In genomic region chr12:26401696-26402470, GRCm38 (mm10) we compare ENCODE assay signal across 10 mouse cellular contexts. TPM values are rescaled to one million over a fixed set of nuclear protein-coding genes. Genes with fewer than 3 reads are reported as not detected.
DNase-seq lines count a peak whose midpoint lies in the region; ATAC-seq and TF ChIP-seq lines count a peak whose summit lies in the region.
"Had no signal": no experiment of that assay in that cellular context is flagged by ENCODE, and none has a peak within 500 bp of the region (broad histone marks: within the 10 kb centered on the region; RNA-seq: fewer than 3 reads in every experiment).

No protein-coding gene starts in this region.

- peak overlapping the region; percentile 83 for H3K27ac ChIP-seq in heart, embryonic 16.5 days (ENCODE audit: low read length)
- peak overlapping the region; percentile 31; the same call in 1 of the 2 replicates for H3K27ac ChIP-seq in thymus, adult 2 months (ENCODE audit: control insufficient read depth, insufficient read depth, low read length)
- 0 out of 2 replicates have a peak overlapping the region, but pooled peaks have one; percentile 3 for H3K27ac ChIP-seq in intestine, embryonic 14.5 days (ENCODE audit: low read depth)
- no peak overlapping the region for H3K27ac ChIP-seq in hindbrain, embryonic 16.5 days (ENCODE audit: low read depth, low read length)
- no peak overlapping the region for H3K27ac ChIP-seq in hindbrain, postnatal 0 days
- H3K27ac ChIP-seq: liver, embryonic 14.5 days; neural tube, embryonic 12.5 days had no signal

- H3K9ac ChIP-seq in heart, embryonic 16.5 days (ENCODE audit: low read length) = no peak overlapping the region
- H3K9ac ChIP-seq in intestine, embryonic 14.5 days (ENCODE audit: low read length) = no peak overlapping the region
- H3K9ac ChIP-seq in hindbrain, embryonic 16.5 days (ENCODE audit: low read depth, low read length) = no peak overlapping the region
- H3K9ac ChIP-seq in hindbrain, postnatal 0 days (replicated peaks; ENCODE audit: low read length) = no peak overlapping the region
- H3K9ac ChIP-seq: liver, embryonic 14.5 days; neural tube, embryonic 12.5 days had no signal

- H3K27me3 ChIP-seq in heart, embryonic 16.5 days (ENCODE audit: control insufficient read depth, insufficient read depth, low read length) = no peaks in the 10 kb centered on the region
- H3K27me3 ChIP-seq in thymus, adult 2 months (ENCODE audit: control insufficient read depth, insufficient read depth, low read length) = no peaks in the 10 kb centered on the region
- H3K27me3 ChIP-seq in intestine, embryonic 14.5 days (replicated peaks; ENCODE audit: control insufficient read depth, insufficient read depth, low read length) = no peaks in the 10 kb centered on the region
- H3K27me3 ChIP-seq in splenic B cell, adult 2 months (ENCODE audit: control insufficient read depth, insufficient read depth, low read length, poor library complexity, severe bottlenecking) = no peaks in the 10 kb centered on the region
- H3K27me3 ChIP-seq in hindbrain, embryonic 16.5 days (replicated peaks; ENCODE audit: control insufficient read depth, insufficient read depth, low read length) = no peaks in the 10 kb centered on the region
- no peaks in the 10 kb centered on the region for H3K27me3 ChIP-seq in hindbrain, postnatal 0 days (ENCODE audit: insufficient read depth, low read length)
- H3K27me3 ChIP-seq: neural tube, embryonic 12.5 days had no signal

- 52% methylated on average over 10 of the region's 10 CpGs for WGBS in heart, embryonic 16.5 days
- WGBS in thymus, adult 2 months = 28% methylated on average over 10 of the region's 10 CpGs
- WGBS in intestine, embryonic 14.5 days = 58% methylated on average over 10 of the region's 10 CpGs
- 79% methylated on average over 10 of the region's 10 CpGs for WGBS in hindbrain, embryonic 16.5 days
- WGBS in hindbrain, postnatal 0 days = 76% methylated on average over 10 of the region's 10 CpGs

- H3K4me1 ChIP-seq in heart, embryonic 16.5 days (ENCODE audit: control insufficient read depth, insufficient read depth, low read length) = peaks cover 36% of the 10 kb centered on the region
- peaks cover 29% of the 10 kb centered on the region for H3K4me1 ChIP-seq in thymus, adult 2 months (replicated peaks; ENCODE audit: control insufficient read depth, insufficient read depth, low read length)
- H3K4me1 ChIP-seq in intestine, embryonic 14.5 days (replicated peaks; ENCODE audit: control insufficient read depth, insufficient read depth, low read length) = peaks cover 26% of the 10 kb centered on the region
- H3K4me1 ChIP-seq in hindbrain, embryonic 16.5 days (ENCODE audit: control insufficient read depth, insufficient read depth, low read depth, low read length) = peaks cover 11% of the 10 kb centered on the region
- peaks cover 8% of the 10 kb centered on the region; the same call in 1 of the 2 replicates for H3K4me1 ChIP-seq in hindbrain, postnatal 0 days (ENCODE audit: insufficient read depth, low read length)
- H3K4me1 ChIP-seq: neural tube, embryonic 12.5 days had no signal

- no peak for DNase-seq in heart, adult 11 months
- DNase-seq in thymus, adult 2 months = peak; percentile 24
- DNase-seq in thymus, postnatal 4 days = no peak
- DNase-seq in intestine, embryonic 14.5 days (ENCODE audit: low spot score) = peak; percentile 43
- peak; percentile 78 for DNase-seq in splenic B cell, adult 2 months (ENCODE audit: low read depth, low spot score)
- DNase-seq in hindbrain, postnatal 0 days (ENCODE audit: low spot score) = no peak

- no peaks in the 10 kb centered on the region for H3K36me3 ChIP-seq in heart, embryonic 16.5 days (ENCODE audit: control insufficient read depth, insufficient read depth)
- H3K36me3 ChIP-seq in thymus, adult 2 months (ENCODE audit: control insufficient read depth, insufficient read depth, low read length) = no peaks in the 10 kb centered on the region
- no peaks in the 10 kb centered on the region for H3K36me3 ChIP-seq in intestine, embryonic 14.5 days (ENCODE audit: control insufficient read depth, insufficient read depth, low read length)
- H3K36me3 ChIP-seq in splenic B cell, adult 2 months (ENCODE audit: control insufficient read depth, insufficient read depth, low read length, poor library complexity, severe bottlenecking) = peaks cover 1% of the 10 kb centered on the region
- H3K36me3 ChIP-seq in hindbrain, embryonic 16.5 days (ENCODE audit: control insufficient read depth, insufficient read depth, low read length) = no peaks in the 10 kb centered on the region
- no peaks in the 10 kb centered on the region for H3K36me3 ChIP-seq in hindbrain, postnatal 0 days (ENCODE audit: insufficient read depth, low read length)

- H3K9me3 ChIP-seq in heart, embryonic 16.5 days (replicated peaks; ENCODE audit: control insufficient read depth, low read length) = no peaks in the 10 kb centered on the region
- H3K9me3 ChIP-seq in intestine, embryonic 14.5 days (ENCODE audit: control insufficient read depth, low read length) = no peaks in the 10 kb centered on the region
- H3K9me3 ChIP-seq in hindbrain, embryonic 16.5 days (ENCODE audit: control insufficient read depth, low read length) = no peaks in the 10 kb centered on the region
- H3K9me3 ChIP-seq in hindbrain, postnatal 0 days (ENCODE audit: low read length) = no peaks in the 10 kb centered on the region
- H3K9me3 ChIP-seq: neural tube, embryonic 12.5 days had no signal

- ATAC-seq in heart, embryonic 16.5 days (replicated peaks; ENCODE audit: extremely low read depth, insufficient read depth, low FRiP score) = no peak
- no peak for ATAC-seq in intestine, embryonic 14.5 days (replicated peaks; ENCODE audit: low FRiP score, low TSS enrichment, low read depth)
- ATAC-seq in hindbrain, embryonic 16.5 days = no peak
- no peak for ATAC-seq in hindbrain, postnatal 0 days

- no peak overlapping the region for H3K4me3 ChIP-seq in heart, embryonic 16.5 days (ENCODE audit: low read length)
- H3K4me3 ChIP-seq in thymus, adult 2 months (ENCODE audit: control insufficient read depth, insufficient read depth, low read length) = no peak overlapping the region
- H3K4me3 ChIP-seq in intestine, embryonic 14.5 days (ENCODE audit: low read depth, low read length) = no peak overlapping the region
- no peak overlapping the region for H3K4me3 ChIP-seq in hindbrain, embryonic 16.5 days (ENCODE audit: low read length)
- no peak overlapping the region for H3K4me3 ChIP-seq in hindbrain, postnatal 0 days (ENCODE audit: low read length)
- H3K4me3 ChIP-seq: neural tube, embryonic 12.5 days had no signal

- H3K4me2 ChIP-seq in heart, embryonic 16.5 days (ENCODE audit: low read depth, low read length) = peak overlapping the region; percentile 15; the same call in 1 of the 2 replicates
- H3K4me2 ChIP-seq in intestine, embryonic 14.5 days (ENCODE audit: low read length) = no peak overlapping the region
- no peak overlapping the region for H3K4me2 ChIP-seq in hindbrain, embryonic 16.5 days (ENCODE audit: low read length)
- no peak overlapping the region for H3K4me2 ChIP-seq in hindbrain, postnatal 0 days (ENCODE audit: low read depth, low read length)
- H3K4me2 ChIP-seq: neural tube, embryonic 12.5 days had no signal

- TF ChIP-seq POLR2A in thymus, adult 2 months (IDR thresholded peaks at IDR 0.05; ENCODE audit: control insufficient read depth, extremely low read depth, insufficient read depth, low read length, poor library complexity) = no peak

- TF ChIP-seq CTCF in thymus, adult 2 months (IDR thresholded peaks at IDR 0.05; ENCODE audit: borderline replicate concordance, control insufficient read depth, extremely low read depth, insufficient read depth, low read length, poor library complexity) = no peak
- TF ChIP-seq CTCF in hindbrain, postnatal 0 days (IDR thresholded peaks at IDR 0.05; ENCODE audit: low read depth) = no peak

RNA-seq across cellular contexts. Expression of gene Rnf144a, which starts 13.2 kb away (rescaled TPM):
- polyA plus RNA-seq in heart, embryonic 16.5 days (2015; fragmentation: Nextera tagmentation; extraction: Ambion mirVana) = 12.1 and 14.6 TPM in 2 replicates
- 12.0 and 14.6 TPM in 2 replicates for polyA plus RNA-seq in thymus, adult 2 months (2012; rRNA removed)
- 19.6 and 22.4 TPM in 2 replicates for polyA plus RNA-seq in intestine, embryonic 14.5 days (2014; fragmentation: Nextera tagmentation; extraction: Ambion mirVana)
- polyA plus RNA-seq in hindbrain, embryonic 16.5 days (2015; fragmentation: Nextera tagmentation; extraction: Ambion mirVana) = 21.6 and 26.4 TPM in 2 replicates
- total RNA-seq in hindbrain, postnatal 0 days (2014; rRNA removed) = 31.6 and 33.4 TPM in 2 replicates
- polyA plus RNA-seq in hindbrain, postnatal 0 days (2015; fragmentation: Nextera tagmentation; extraction: Ambion mirVana) = 21.4 and 24.4 TPM in 2 replicates

RNA-seq across cellular contexts. Expression of gene Rsad2, which starts 54.4 kb away (rescaled TPM):
- polyA plus RNA-seq in heart, embryonic 16.5 days (2015; fragmentation: Nextera tagmentation; extraction: Ambion mirVana) = 1.9 and 2.4 TPM in 2 replicates
- 2.9 TPM in 2 replicates for polyA plus RNA-seq in thymus, adult 2 months (2012; rRNA removed)
- polyA plus RNA-seq in intestine, embryonic 14.5 days (2014; fragmentation: Nextera tagmentation; extraction: Ambion mirVana) = 1.1 and 1.8 TPM in 2 replicates
- 0.34 and 0.88 TPM in 2 replicates for polyA plus RNA-seq in hindbrain, embryonic 16.5 days (2015; fragmentation: Nextera tagmentation; extraction: Ambion mirVana)
- 1.3 and 1.5 TPM in 2 replicates for total RNA-seq in hindbrain, postnatal 0 days (2014; rRNA removed)
- polyA plus RNA-seq in hindbrain, postnatal 0 days (2015; fragmentation: Nextera tagmentation; extraction: Ambion mirVana) = 1.4 and 1.5 TPM in 2 replicates

Comparison
In these comparisons a context has a peak if more than half of its experiments do, and no peak if none do; other contexts are left out.
1. DNase-seq: peak in thymus, adult 2 months (single experiment), intestine, embryonic 14.5 days (single experiment) and splenic B cell, adult 2 months (single experiment); none in heart, adult 11 months (single experiment), thymus, postnatal 4 days (single experiment) and hindbrain, postnatal 0 days (single experiment).
2. H3K27ac ChIP-seq: peak in heart, embryonic 16.5 days (single experiment), thymus, adult 2 months (single experiment) and intestine, embryonic 14.5 days (single experiment); none in hindbrain, embryonic 16.5 days (single experiment) and hindbrain, postnatal 0 days (single experiment).